ENCODE assay signal across 8 mouse cellular contexts in genomic region chr15:31542013-31542958, GRCm38 (mm10). TPM values are rescaled to one million over a fixed set of nuclear protein-coding genes. Genes with fewer than 3 reads are reported as not detected.
DNase-seq lines count a peak whose midpoint lies in the region; ATAC-seq and TF ChIP-seq lines count a peak whose summit lies in the region.

No protein-coding gene starts in this region.

- dilution Hi-C loops in CH12.LX (cut with MboI; ENCODE audit: extremely low pct_ligation_motif_present, extremely low pct_unique_long_range_greater_than_20kb, low sequenced_read_pairs) = no loop called here

- H3K27me3 ChIP-seq in CH12.LX (replicated peaks) (no peaks in the 10 kb centered on the region), Patski (no peaks in the 10 kb centered on the region)
- H3K27me3 ChIP-seq in hindbrain, embryonic 16.5 days (replicated peaks; ENCODE audit: control insufficient read depth, insufficient read depth, low read length) = no peaks in the 10 kb centered on the region
- H3K27me3 ChIP-seq in liver, embryonic 12.5 days (replicated peaks) = no peaks in the 10 kb centered on the region
- H3K27me3 ChIP-seq in stomach, embryonic 16.5 days (ENCODE audit: control insufficient read depth, insufficient read depth, low read length) = no peaks in the 10 kb centered on the region

- peak; percentile 64 for ATAC-seq in Patski
- ATAC-seq in hindbrain, embryonic 16.5 days = no peak
- no peak for ATAC-seq in liver, embryonic 12.5 days
- peak; percentile 33; the same call in 1 of the 2 replicates for ATAC-seq in stomach, embryonic 16.5 days (ENCODE audit: insufficient read depth, low FRiP score)

- 7% methylated on average over 10 of the region's 10 CpGs for WGBS in hindbrain, embryonic 16.5 days
- WGBS in liver, embryonic 12.5 days (ENCODE audit: insufficient replicate concordance) = 13% methylated on average over 10 of the region's 10 CpGs
- WGBS in stomach, embryonic 16.5 days = 10% methylated on average over 10 of the region's 10 CpGs

- POLR2A ChIA-PET in Patski (lab: Charles Lee) = no interaction called here

- TF ChIP-seq EP300 in CH12.LX (IDR thresholded peaks at IDR 0.05; ENCODE audit: low read length) = peak; percentile 84

- peaks cover 4% of the 10 kb centered on the region for H3K9me3 ChIP-seq in CH12.LX (replicated peaks; ENCODE audit: low read length)
- H3K9me3 ChIP-seq in hindbrain, embryonic 16.5 days (ENCODE audit: control insufficient read depth, low read length) = no peaks in the 10 kb centered on the region
- no peaks in the 10 kb centered on the region for H3K9me3 ChIP-seq in liver, embryonic 12.5 days (replicated peaks)
- H3K9me3 ChIP-seq in stomach, embryonic 16.5 days (replicated peaks; ENCODE audit: control insufficient read depth, low read length) = no peaks in the 10 kb centered on the region

- in situ Hi-C loops in CH12.LX (cut with MboI; ENCODE audit: low pct_ligation_motif_present, low pct_unique_long_range_greater_than_20kb, low sequenced_read_pairs) (no loop called here), Patski (cut with MboI; ENCODE audit: low pct_unique_long_range_greater_than_20kb) (no loop called here)

- no peak for TF ChIP-seq RAD21 in CH12.LX (IDR thresholded peaks at IDR 0.05; ENCODE audit: low read depth, low read length)

- H3K4me3 ChIP-seq in CH12.LX (replicated peaks in 1 of 3; ENCODE audit: low read depth in 2 of 3, low read length in 2 of 3, poor library complexity in 1 of 3) = no peak overlapping the region
- H3K4me3 ChIP-seq in hindbrain, embryonic 16.5 days (ENCODE audit: low read length) = no peak overlapping the region
- H3K4me3 ChIP-seq in liver, embryonic 12.5 days = no peak overlapping the region
- H3K4me3 ChIP-seq in stomach, embryonic 16.5 days (replicated peaks; ENCODE audit: low read length) = no peak overlapping the region

- H3K9ac ChIP-seq in CH12.LX (ENCODE audit: insufficient read depth, low read depth) = no peak overlapping the region
- no peak overlapping the region for H3K9ac ChIP-seq in hindbrain, embryonic 16.5 days (ENCODE audit: low read depth, low read length)
- peak overlapping the region; percentile 2; the same call in 1 of the 2 replicates for H3K9ac ChIP-seq in liver, embryonic 12.5 days
- no peak overlapping the region; the same call in 1 of the 2 replicates for H3K9ac ChIP-seq in stomach, embryonic 16.5 days (ENCODE audit: low read length)

- no peak overlapping the region for H3K27ac ChIP-seq in CH12.LX (ENCODE audit: insufficient read depth, low read depth)
- H3K27ac ChIP-seq in hindbrain, embryonic 16.5 days (ENCODE audit: low read depth, low read length) = no peak overlapping the region
- peak overlapping the region; percentile 73 for H3K27ac ChIP-seq in liver, embryonic 12.5 days
- peak overlapping the region; percentile 64 for H3K27ac ChIP-seq in stomach, embryonic 16.5 days (ENCODE audit: low read length)

- H3K4me1 ChIP-seq in CH12.LX (ENCODE audit: control insufficient read depth in 1 of 2, insufficient read depth in 2 of 2) = peaks cover 15 to 39% of the 10 kb centered on the region in 2 experiments
- peaks cover 8% of the 10 kb centered on the region for H3K4me1 ChIP-seq in hindbrain, embryonic 16.5 days (ENCODE audit: control insufficient read depth, insufficient read depth, low read depth, low read length)
- peaks cover 64% of the 10 kb centered on the region for H3K4me1 ChIP-seq in liver, embryonic 12.5 days
- H3K4me1 ChIP-seq in stomach, embryonic 16.5 days (ENCODE audit: control insufficient read depth, insufficient read depth, low read length) = peaks cover 14% of the 10 kb centered on the region

- no peaks in the 10 kb centered on the region for H3K79me2 ChIP-seq in CH12.LX (replicated peaks; ENCODE audit: control insufficient read depth, extremely low read depth, insufficient read depth, poor library complexity, severe bottlenecking)

- CTCF ChIA-PET in Patski (lab: Charles Lee) = no interaction called here

- H3K36me3 ChIP-seq in CH12.LX (replicated peaks in 1 of 2; ENCODE audit: control insufficient read depth in 1 of 2, insufficient read depth in 1 of 2, low read length in 1 of 2) = no peaks in the 10 kb centered on the region
- no peaks in the 10 kb centered on the region for H3K36me3 ChIP-seq in hindbrain, embryonic 16.5 days (ENCODE audit: control insufficient read depth, insufficient read depth, low read length)
- H3K36me3 ChIP-seq in liver, embryonic 12.5 days = no peaks in the 10 kb centered on the region
- H3K36me3 ChIP-seq in stomach, embryonic 16.5 days (ENCODE audit: control insufficient read depth, insufficient read depth, low read length) = no peaks in the 10 kb centered on the region

- intact Hi-C loops in left cerebral cortex, postnatal 10 days (cut with DNase I) = no loop called here

- no peak for TF ChIP-seq CTCF in CH12.LX (conservative IDR thresholded peaks at IDR 0.05 in 1 of 2, IDR thresholded peaks at IDR 0.05 in 1 of 2; ENCODE audit: low read depth in 2 of 2, low read length in 2 of 2)
- no peak for TF ChIP-seq CTCF in Patski (IDR thresholded peaks at IDR 0.05)

- peak overlapping the region; percentile 69 for H3K4me2 ChIP-seq in CH12.LX (ENCODE audit: insufficient read depth, low read depth, poor library complexity, severe bottlenecking)
- 0 out of 2 replicates have a peak overlapping the region, but pooled peaks have one; percentile 14 for H3K4me2 ChIP-seq in hindbrain, embryonic 16.5 days (ENCODE audit: low read length)
- peak overlapping the region; percentile 46 for H3K4me2 ChIP-seq in liver, embryonic 12.5 days
- H3K4me2 ChIP-seq in stomach, embryonic 16.5 days (ENCODE audit: low read depth, low read length) = 0 out of 2 replicates have a peak overlapping the region, but pooled peaks have one; percentile 1

- TF ChIP-seq POLR2A in CH12.LX (IDR thresholded peaks at IDR 0.05; ENCODE audit: low read depth, low read length) = no peak

- peak; percentile 88 for DNase-seq in CH12.LX (ENCODE audit: extremely low read depth)
- DNase-seq in Patski (ENCODE audit: low read depth, low spot score) = no peak
- DNase-seq in cerebellum, adult 8-10 months = no peak
- no peak for DNase-seq in left cerebral cortex, postnatal 10 days (ENCODE audit: extremely low spot score in 1 of 2, low spot score in 2 of 2)
- no peak for DNase-seq in adrenal gland, postnatal 14 days

TF ChIP-seq in CH12.LX, 34 proteins besides CTCF, POLR2A, EP300 and RAD21 (continues in another document):
- TF ChIP-seq ELF1 (IDR thresholded peaks at IDR 0.05; ENCODE audit: low read depth, low read length) (no peak), TBP (conservative IDR thresholded peaks at IDR 0.05; ENCODE audit: low read depth, low read length) (no peak), ETS1 (conservative IDR thresholded peaks at IDR 0.05; ENCODE audit: low read depth, low read length) (peak; percentile 70), ZNF384 (IDR thresholded peaks at IDR 0.05; ENCODE audit: low read depth, low read length) (peak; percentile 98), SMC3 (IDR thresholded peaks at IDR 0.05; ENCODE audit: low read depth, low read length) (no peak), JUND (conservative IDR thresholded peaks at IDR 0.05; ENCODE audit: low read depth, low read length) (peak; percentile 57), GABPA (IDR thresholded peaks at IDR 0.05; ENCODE audit: insufficient replicate concordance, low read depth, low read length) (no peak), MAZ (IDR thresholded peaks at IDR 0.05; ENCODE audit: low read depth, low read length) (peak; percentile 96), CHD2 (IDR thresholded peaks at IDR 0.05; ENCODE audit: low read length) (peak; percentile 70; the same call in 1 of the 2 replicates)

RNA-seq across cellular contexts. Expression of gene March6, which starts 11.4 kb away (rescaled TPM):
- total RNA-seq in CH12.LX (2012; rRNA removed) (18.0 and 18.3 TPM in 2 replicates), CH12.LX (2014; rRNA removed) (29.1 and 29.3 TPM in 2 replicates)
- polyA plus RNA-seq in CH12.LX (2012; ENCODE audit: insufficient read length, low read depth) (32.2 and 41.4 TPM in 2 replicates), Patski (2021) (61.0 TPM)
- 68.3 and 82.9 TPM in 2 replicates for polyA plus RNA-seq in hindbrain, embryonic 16.5 days (2015; fragmentation: Nextera tagmentation; extraction: Ambion mirVana)
- polyA plus RNA-seq in liver, embryonic 12.5 days (2016; fragmentation: Nextera tagmentation; extraction: Ambion mirVana) = 22.0 and 22.2 TPM in 2 replicates
- polyA plus RNA-seq in stomach, embryonic 16.5 days (2015; fragmentation: Nextera tagmentation; extraction: Ambion mirVana) = 30.1 and 30.2 TPM in 2 replicates
- 100 to 1,000 TPM; 226 to 233 TPM for total RNA-seq in left cerebral cortex, postnatal 10 days (2021)
- 105 TPM in 2 replicates for total RNA-seq in adrenal gland, postnatal 14 days (2021)

RNA-seq across cellular contexts. Expression of gene Cmbl, which starts 22.9 kb away (rescaled TPM):
- total RNA-seq in CH12.LX (2012; rRNA removed) (not detected in 2 replicates), CH12.LX (2014; rRNA removed) (not detected in 2 replicates)
- polyA plus RNA-seq in CH12.LX (2012; ENCODE audit: insufficient read length, low read depth) (0.27 TPM in 1 of 2 replicates, not detected in the other), Patski (2021) (0.51 TPM)
- polyA plus RNA-seq in hindbrain, embryonic 16.5 days (2015; fragmentation: Nextera tagmentation; extraction: Ambion mirVana) = 16.0 and 17.1 TPM in 2 replicates
- 2.5 and 3.6 TPM in 2 replicates for polyA plus RNA-seq in liver, embryonic 12.5 days (2016; fragmentation: Nextera tagmentation; extraction: Ambion mirVana)
- 21.7 and 24.3 TPM in 2 replicates for polyA plus RNA-seq in stomach, embryonic 16.5 days (2015; fragmentation: Nextera tagmentation; extraction: Ambion mirVana)
- total RNA-seq in left cerebral cortex, postnatal 10 days (2021) = 10 to 100 TPM; 13.5 to 17.3 TPM
- 73.9 and 91.6 TPM in 2 replicates for total RNA-seq in adrenal gland, postnatal 14 days (2021)

RNA-seq across cellular contexts. Expression of gene Cct5, which starts 59.3 kb away (rescaled TPM):
- total RNA-seq in CH12.LX (2012; rRNA removed) = 883 and 996 TPM in 2 replicates
- 1,445 and 1,471 TPM in 2 replicates for total RNA-seq in CH12.LX (2014; rRNA removed)
- 858 and 964 TPM in 2 replicates for polyA plus RNA-seq in CH12.LX (2012; ENCODE audit: insufficient read length, low read depth)
- 407 TPM for polyA plus RNA-seq in Patski (2021)
- 484 and 486 TPM in 2 replicates for polyA plus RNA-seq in hindbrain, embryonic 16.5 days (2015; fragmentation: Nextera tagmentation; extraction: Ambion mirVana)
- 472 and 504 TPM in 2 replicates for polyA plus RNA-seq in liver, embryonic 12.5 days (2016; fragmentation: Nextera tagmentation; extraction: Ambion mirVana)
- 455 and 460 TPM in 2 replicates for polyA plus RNA-seq in stomach, embryonic 16.5 days (2015; fragmentation: Nextera tagmentation; extraction: Ambion mirVana)
- 100 to 1,000 TPM; 229 to 230 TPM for total RNA-seq in left cerebral cortex, postnatal 10 days (2021)
- 290 and 308 TPM in 2 replicates for total RNA-seq in adrenal gland, postnatal 14 days (2021)

RNA-seq across cellular contexts. Expression of gene Fam173b, which starts 59.4 kb away (rescaled TPM):
- total RNA-seq in CH12.LX (2012; rRNA removed) = 33.8 TPM in 2 replicates
- total RNA-seq in CH12.LX (2014; rRNA removed) = 32.1 and 37.7 TPM in 2 replicates
- polyA plus RNA-seq in CH12.LX (2012; ENCODE audit: insufficient read length, low read depth) = 24.5 and 25.8 TPM in 2 replicates
- 13.3 TPM for polyA plus RNA-seq in Patski (2021)
- 11.0 TPM in 2 replicates for polyA plus RNA-seq in hindbrain, embryonic 16.5 days (2015; fragmentation: Nextera tagmentation; extraction: Ambion mirVana)
- 10.0 and 10.6 TPM in 2 replicates for polyA plus RNA-seq in liver, embryonic 12.5 days (2016; fragmentation: Nextera tagmentation; extraction: Ambion mirVana)
- 13.2 and 13.6 TPM in 2 replicates for polyA plus RNA-seq in stomach, embryonic 16.5 days (2015; fragmentation: Nextera tagmentation; extraction: Ambion mirVana)
- total RNA-seq in left cerebral cortex, postnatal 10 days (2021) = 10 to 100 TPM; 10.9 to 11.0 TPM
- 17.1 and 21.7 TPM in 2 replicates for total RNA-seq in adrenal gland, postnatal 14 days (2021)

Comparison
In these comparisons a context has a peak if more than half of its experiments do, and no peak if none do; other contexts are left out.
1. H3K27ac ChIP-seq: peak in liver, embryonic 12.5 days (single experiment) and stomach, embryonic 16.5 days (single experiment); none in CH12.LX (single experiment) and hindbrain, embryonic 16.5 days (single experiment).
2. H3K4me2 ChIP-seq: peak in every context shown above with its lines; median percentile 69 in CH12.LX; 46 in liver, embryonic 12.5 days; 14 in hindbrain, embryonic 16.5 days; 1 in stomach, embryonic 16.5 days.
3. ATAC-seq: peak in Patski (single experiment) and stomach, embryonic 16.5 days (single experiment); none in hindbrain, embryonic 16.5 days (single experiment) and liver, embryonic 12.5 days (single experiment).